In genomic region chr14:32201791-32202451, GRCm38 (mm10) we compare ENCODE assay signal across 8 mouse cellular contexts. TPM values are rescaled to one million over a fixed set of nuclear protein-coding genes. Genes with fewer than 3 reads are reported as not detected.
DNase-seq lines count a peak whose midpoint lies in the region; ATAC-seq and TF ChIP-seq lines count a peak whose summit lies in the region.

Gene Timm23 (minus strand): TSS chr14:32201898.
Gene Parg (plus strand): TSS chr14:32201949.

- peak within 1 kb of the TSS; percentile 66 for H3K9ac ChIP-seq in CH12.LX (ENCODE audit: insufficient read depth, low read depth)
- peak within 1 kb of the TSS; percentile 89 for H3K9ac ChIP-seq in forebrain, embryonic 12.5 days
- H3K9ac ChIP-seq in liver, postnatal 0 days (replicated peaks), result peak within 1 kb of the TSS; percentile 95
- peak within 1 kb of the TSS; percentile 89 for H3K9ac ChIP-seq in neural tube, embryonic 14.5 days (replicated peaks; ENCODE audit: low read depth, low read length)

- peak; percentile 82 for TF ChIP-seq POLR2A in CH12.LX (IDR thresholded peaks at IDR 0.05; ENCODE audit: low read depth, low read length)

- peak within 1 kb of the TSS; percentile 87 to 98 (median 94) for H3K4me3 ChIP-seq in CH12.LX (replicated peaks in 1 of 3; ENCODE audit: low read depth in 2 of 3, low read length in 2 of 3, poor library complexity in 1 of 3)
- H3K4me3 ChIP-seq in forebrain, embryonic 12.5 days (replicated peaks), result peak within 1 kb of the TSS; percentile 96
- peak within 1 kb of the TSS; percentile 90 for H3K4me3 ChIP-seq in liver, postnatal 0 days (ENCODE audit: low read depth, low read length)
- H3K4me3 ChIP-seq in neural tube, embryonic 14.5 days (ENCODE audit: low read depth, low read length), result peak within 1 kb of the TSS; percentile 100

- no peak for TF ChIP-seq RAD21 in CH12.LX (IDR thresholded peaks at IDR 0.05; ENCODE audit: low read depth, low read length)

- 0% methylated on average over 76 of the region's 77 CpGs for WGBS in forebrain, embryonic 12.5 days
- under 1% methylated on average over 77 of the region's 77 CpGs for WGBS in large intestine, adult 2 months
- 1% methylated on average over 69 of the region's 77 CpGs for WGBS in liver, postnatal 0 days (ENCODE audit: insufficient replicate concordance)
- WGBS in neural tube, embryonic 14.5 days, result under 1% methylated on average over 76 of the region's 77 CpGs

- H3K4me2 ChIP-seq in CH12.LX (ENCODE audit: insufficient read depth, low read depth, poor library complexity, severe bottlenecking), result peak within 1 kb of the TSS; percentile 98
- peak within 1 kb of the TSS; percentile 93 for H3K4me2 ChIP-seq in forebrain, embryonic 12.5 days
- H3K4me2 ChIP-seq in liver, postnatal 0 days (ENCODE audit: low read depth, low read length), result peak within 1 kb of the TSS; percentile 85
- H3K4me2 ChIP-seq in neural tube, embryonic 14.5 days (ENCODE audit: low read depth, low read length), result peak within 1 kb of the TSS; percentile 80

- peaks cover 18 to 40% of the 10 kb centered on the region in 2 experiments for H3K36me3 ChIP-seq in CH12.LX (replicated peaks in 1 of 2; ENCODE audit: control insufficient read depth in 1 of 2, insufficient read depth in 1 of 2, low read length in 1 of 2)
- peaks cover 28% of the 10 kb centered on the region for H3K36me3 ChIP-seq in forebrain, embryonic 12.5 days (replicated peaks)
- peaks cover 24% of the 10 kb centered on the region for H3K36me3 ChIP-seq in liver, postnatal 0 days (replicated peaks; ENCODE audit: insufficient read depth, low read length)
- H3K36me3 ChIP-seq in neural tube, embryonic 14.5 days (ENCODE audit: control insufficient read depth, insufficient read depth, low read length), result peaks cover 16% of the 10 kb centered on the region

- H3K27ac ChIP-seq in CH12.LX (ENCODE audit: insufficient read depth, low read depth), result no peak within 1 kb of the TSS
- peak within 1 kb of the TSS; percentile 74 for H3K27ac ChIP-seq in forebrain, embryonic 12.5 days
- H3K27ac ChIP-seq in liver, postnatal 0 days (ENCODE audit: low read depth), result peak within 1 kb of the TSS; percentile 78
- H3K27ac ChIP-seq in neural tube, embryonic 14.5 days (ENCODE audit: low read depth, low read length), result peak within 1 kb of the TSS; percentile 67

- H3K4me1 ChIP-seq in CH12.LX (ENCODE audit: control insufficient read depth in 1 of 2, insufficient read depth in 2 of 2), result peaks cover 9 to 28% of the 10 kb centered on the region in 2 experiments
- peaks cover 27% of the 10 kb centered on the region for H3K4me1 ChIP-seq in forebrain, embryonic 12.5 days
- H3K4me1 ChIP-seq in liver, postnatal 0 days (ENCODE audit: insufficient read depth), result peaks cover 18% of the 10 kb centered on the region
- H3K4me1 ChIP-seq in neural tube, embryonic 14.5 days (ENCODE audit: control insufficient read depth, insufficient read depth, low read length), result peaks cover 18% of the 10 kb centered on the region

- no peaks in the 10 kb centered on the region for H3K27me3 ChIP-seq in CH12.LX (replicated peaks)
- H3K27me3 ChIP-seq in forebrain, embryonic 12.5 days, result no peaks in the 10 kb centered on the region
- H3K27me3 ChIP-seq in liver, postnatal 0 days (ENCODE audit: insufficient read depth, low read length), result no peaks in the 10 kb centered on the region
- H3K27me3 ChIP-seq in neural tube, embryonic 14.5 days (ENCODE audit: control insufficient read depth, insufficient read depth, low read length), result peaks cover 3% of the 10 kb centered on the region; the same call in 1 of the 2 replicates

- dilution Hi-C loops in CH12.LX (cut with MboI; ENCODE audit: extremely low pct_ligation_motif_present, extremely low pct_unique_long_range_greater_than_20kb, low sequenced_read_pairs), result no loop called here

- in situ Hi-C loops in CH12.LX (cut with MboI; ENCODE audit: low pct_ligation_motif_present, low pct_unique_long_range_greater_than_20kb, low sequenced_read_pairs), result no loop called here

- no peak for TF ChIP-seq EP300 in CH12.LX (IDR thresholded peaks at IDR 0.05; ENCODE audit: low read length)
- no peak for TF ChIP-seq EP300 in liver, postnatal 0 days (IDR thresholded peaks at IDR 0.05; ENCODE audit: low read depth)

- peaks cover 7% of the 10 kb centered on the region for H3K9me3 ChIP-seq in CH12.LX (replicated peaks; ENCODE audit: low read length)
- H3K9me3 ChIP-seq in forebrain, embryonic 12.5 days, result 0 out of 2 replicates have a peak, but pooled peaks cover 5% of the 10 kb centered on the region
- H3K9me3 ChIP-seq in liver, postnatal 0 days (ENCODE audit: low read length), result no peaks in the 10 kb centered on the region
- no peaks in the 10 kb centered on the region for H3K9me3 ChIP-seq in neural tube, embryonic 14.5 days (ENCODE audit: control insufficient read depth, low read length)

- intact Hi-C loops in heart, postnatal 10 days (cut with DNase I), result no loop called here

- ATAC-seq in forebrain, embryonic 12.5 days (ENCODE audit: low FRiP score), result peak; percentile 95
- peak; percentile 97 for ATAC-seq in liver, postnatal 0 days
- peak; percentile 96 for ATAC-seq in neural tube, embryonic 14.5 days (ENCODE audit: low read depth)

- H3K79me2 ChIP-seq in CH12.LX (replicated peaks; ENCODE audit: control insufficient read depth, extremely low read depth, insufficient read depth, poor library complexity, severe bottlenecking), result peaks cover 69% of the 10 kb centered on the region

- TF ChIP-seq CTCF in CH12.LX (conservative IDR thresholded peaks at IDR 0.05 in 1 of 2, IDR thresholded peaks at IDR 0.05 in 1 of 2; ENCODE audit: low read depth in 2 of 2, low read length in 2 of 2), result no peak
- TF ChIP-seq CTCF in liver, postnatal 0 days (IDR thresholded peaks at IDR 0.05; ENCODE audit: low read depth), result no peak

- peak; percentile 88 for DNase-seq in CH12.LX (ENCODE audit: extremely low read depth)
- DNase-seq in c-Kit-positive CD71-positive TER-119-negative erythroid progenitor cells, embryonic 14.5 days (ENCODE audit: low read depth), result peak; percentile 80
- DNase-seq in heart, postnatal 10 days, result peak; percentile 92 to 95
- peak; percentile 56 for DNase-seq in large intestine, adult 2 months (ENCODE audit: low read depth, low spot score)
- DNase-seq in liver, postnatal 0 days, result peak; percentile 91
- peak; percentile 87 for DNase-seq in testis, postnatal 10 days (ENCODE audit: low spot score)

TF ChIP-seq in CH12.LX, 34 proteins besides CTCF, POLR2A, EP300 and RAD21 (continues in another document):
- no peak for TF ChIP-seq ZKSCAN1 (IDR thresholded peaks at IDR 0.05; ENCODE audit: borderline replicate concordance, low read depth, low read length)
- no peak for TF ChIP-seq ZNF384 (IDR thresholded peaks at IDR 0.05; ENCODE audit: low read depth, low read length)
- no peak for TF ChIP-seq MAFK (IDR thresholded peaks at IDR 0.05; ENCODE audit: insufficient replicate concordance, low read length)
- no peak for TF ChIP-seq USF2 (conservative IDR thresholded peaks at IDR 0.05; ENCODE audit: low read depth, low read length)
- TF ChIP-seq SIN3A (IDR thresholded peaks at IDR 0.05; ENCODE audit: low read length), result peak; percentile 85
- no peak for TF ChIP-seq JUN (IDR thresholded peaks at IDR 0.05; ENCODE audit: insufficient read depth, low read depth, low read length)
- no peak for TF ChIP-seq JUND (conservative IDR thresholded peaks at IDR 0.05; ENCODE audit: low read depth, low read length)
- no peak for TF ChIP-seq RCOR1 (conservative IDR thresholded peaks at IDR 0.05; ENCODE audit: low read depth, low read length)
- no peak; the same call in 1 of the 2 replicates for TF ChIP-seq GABPA (IDR thresholded peaks at IDR 0.05; ENCODE audit: insufficient replicate concordance, low read depth, low read length)
- peak; percentile 76 for TF ChIP-seq NELFE (IDR thresholded peaks at IDR 0.05; ENCODE audit: low read depth, low read length)
- no peak for TF ChIP-seq CHD2 (IDR thresholded peaks at IDR 0.05; ENCODE audit: low read length)
- no peak for TF ChIP-seq SMC3 (IDR thresholded peaks at IDR 0.05; ENCODE audit: low read depth, low read length)
- TF ChIP-seq E2F4 (IDR thresholded peaks at IDR 0.05; ENCODE audit: insufficient replicate concordance, low read depth, low read length), result no peak
- no peak for TF ChIP-seq PAX5 (IDR thresholded peaks at IDR 0.05; ENCODE audit: low read length)
- TF ChIP-seq MYC (IDR thresholded peaks at IDR 0.05; ENCODE audit: low read depth, low read length), result 0 out of 2 replicates have a peak, but pooled peaks have one; percentile 24
- no peak for TF ChIP-seq UBTF (IDR thresholded peaks at IDR 0.05; ENCODE audit: low read depth, low read length)
- TF ChIP-seq KAT2A (IDR thresholded peaks at IDR 0.05; ENCODE audit: insufficient replicate concordance, low read length), result peak; percentile 84; the same call in 1 of the 2 replicates
- TF ChIP-seq CHD1 (IDR thresholded peaks at IDR 0.05; ENCODE audit: low read depth, low read length), result no peak
- no peak for TF ChIP-seq USF1 (IDR thresholded peaks at IDR 0.05; ENCODE audit: low read depth, low read length)
- TF ChIP-seq BHLHE40 (IDR thresholded peaks at IDR 0.05; ENCODE audit: low read depth, low read length), result no peak
- TF ChIP-seq ZMIZ1 (IDR thresholded peaks at IDR 0.05; ENCODE audit: low read depth, low read length), result peak; percentile 72
- TF ChIP-seq MXI1 (IDR thresholded peaks at IDR 0.05; ENCODE audit: low read depth, low read length), result peak; percentile 91
- TF ChIP-seq NRF1 (IDR thresholded peaks at IDR 0.05; ENCODE audit: low read depth, low read length), result no peak

RNA-seq across cellular contexts. Expression of gene Timm23, which starts in this region (rescaled TPM):
- total RNA-seq in CH12.LX (2012; rRNA removed) (285 and 389 TPM in 2 replicates), CH12.LX (2014; rRNA removed) (496 and 558 TPM in 2 replicates)
- 425 and 495 TPM in 2 replicates for polyA plus RNA-seq in CH12.LX (2012; ENCODE audit: insufficient read length, low read depth)
- polyA plus RNA-seq in forebrain, embryonic 12.5 days (2016; fragmentation: Nextera tagmentation; extraction: Ambion mirVana), result 227 and 231 TPM in 2 replicates
- total RNA-seq in heart, postnatal 10 days (2021), result 100 to 1,000 TPM; 159 to 184 TPM
- 112 and 140 TPM in 2 replicates for polyA plus RNA-seq in large intestine, adult 2 months (2012; rRNA removed)
- polyA plus RNA-seq in liver, postnatal 0 days (2015; fragmentation: Nextera tagmentation; extraction: Ambion mirVana), result 211 and 219 TPM in 2 replicates
- polyA plus RNA-seq in neural tube, embryonic 14.5 days (2014; fragmentation: Nextera tagmentation; extraction: Ambion mirVana), result 241 and 250 TPM in 2 replicates

RNA-seq across cellular contexts. Expression of gene Parg, which starts in this region (rescaled TPM):
- total RNA-seq in CH12.LX (2012; rRNA removed) (36.3 and 39.9 TPM in 2 replicates), CH12.LX (2014; rRNA removed) (66.1 and 77.9 TPM in 2 replicates)
- polyA plus RNA-seq in CH12.LX (2012; ENCODE audit: insufficient read length, low read depth), result 25.7 and 40.6 TPM in 2 replicates
- 55.3 and 60.3 TPM in 2 replicates for polyA plus RNA-seq in forebrain, embryonic 12.5 days (2016; fragmentation: Nextera tagmentation; extraction: Ambion mirVana)
- 10 to 100 TPM; 24.3 to 29.6 TPM for total RNA-seq in heart, postnatal 10 days (2021)
- 5.1 and 6.1 TPM in 2 replicates for polyA plus RNA-seq in large intestine, adult 2 months (2012; rRNA removed)
- 7.0 and 7.4 TPM in 2 replicates for polyA plus RNA-seq in liver, postnatal 0 days (2015; fragmentation: Nextera tagmentation; extraction: Ambion mirVana)
- polyA plus RNA-seq in neural tube, embryonic 14.5 days (2014; fragmentation: Nextera tagmentation; extraction: Ambion mirVana), result 36.9 and 46.5 TPM in 2 replicates
